Mouse (Mus musculus) cerebellum, adult 8-10 months (tissue): ENCODE data around the gene Nxpe2.

Source experiments
- DNase-seq: peaks from one replicate; pipeline ENCODE4 v3.0.0; 2022

The Nxpe2 gene

DNA sequence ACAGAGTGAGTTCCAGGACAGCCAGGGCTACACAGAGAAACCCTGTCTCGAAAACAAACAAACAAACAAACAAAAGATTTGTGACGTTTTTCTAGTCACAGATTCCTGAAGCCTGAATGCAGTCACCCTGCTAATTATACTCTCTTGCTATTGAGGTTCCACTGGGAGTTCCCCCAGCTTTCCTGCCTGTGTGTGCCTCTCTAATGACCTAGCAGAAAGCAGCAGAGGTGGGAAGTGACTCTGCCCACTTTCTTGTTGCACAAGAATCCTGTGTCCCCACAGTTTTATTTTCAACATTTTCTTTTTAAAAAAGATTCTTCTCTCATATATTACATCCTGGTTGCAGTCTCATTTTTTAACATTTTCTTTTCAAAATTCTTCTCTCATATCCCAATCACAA is 58.5 kb downstream of the Nxpe2 start:
- no peak for DNase-seq

DNA sequence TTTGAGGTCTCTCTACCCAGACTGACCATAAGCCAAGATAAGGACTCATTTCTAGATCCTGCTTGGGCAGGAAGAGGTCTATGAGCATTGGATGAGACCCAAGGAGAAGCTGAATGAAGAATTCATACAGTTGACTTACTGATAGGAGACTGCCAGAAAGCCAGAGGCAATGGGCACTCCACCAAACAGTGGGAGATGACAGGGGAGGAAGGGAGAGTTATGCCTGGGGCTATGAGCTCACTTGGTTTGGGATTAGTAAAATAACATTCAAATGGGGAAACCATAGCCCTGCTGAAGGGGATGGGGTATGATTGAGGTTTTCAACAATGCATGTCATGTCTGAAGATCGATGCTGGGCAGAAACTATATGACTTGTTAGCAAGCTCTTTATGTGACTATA is 63.0 kb downstream of the Nxpe2 start:
- no peak for DNase-seq

DNA sequence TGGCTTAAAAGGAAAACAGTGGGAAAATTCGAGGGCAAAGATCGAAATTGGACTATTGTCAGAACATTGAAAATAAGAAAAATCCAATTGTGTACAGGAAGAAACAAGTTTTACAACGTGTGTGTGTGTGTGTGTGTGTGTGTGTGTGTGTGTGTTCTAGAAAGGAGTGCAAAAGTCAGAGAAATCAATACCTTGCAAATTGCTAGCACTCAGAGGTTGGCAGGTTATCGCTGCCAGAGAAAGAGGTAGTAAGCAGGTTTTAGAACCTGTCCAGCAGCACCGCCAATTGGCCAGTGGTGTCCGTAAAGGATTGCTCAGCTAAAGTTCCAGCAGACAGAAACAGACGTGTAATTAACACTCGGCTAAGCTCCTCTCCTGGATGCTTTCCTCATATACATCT is 69.0 kb downstream of the Nxpe2 start:
- no peak for DNase-seq

DNA sequence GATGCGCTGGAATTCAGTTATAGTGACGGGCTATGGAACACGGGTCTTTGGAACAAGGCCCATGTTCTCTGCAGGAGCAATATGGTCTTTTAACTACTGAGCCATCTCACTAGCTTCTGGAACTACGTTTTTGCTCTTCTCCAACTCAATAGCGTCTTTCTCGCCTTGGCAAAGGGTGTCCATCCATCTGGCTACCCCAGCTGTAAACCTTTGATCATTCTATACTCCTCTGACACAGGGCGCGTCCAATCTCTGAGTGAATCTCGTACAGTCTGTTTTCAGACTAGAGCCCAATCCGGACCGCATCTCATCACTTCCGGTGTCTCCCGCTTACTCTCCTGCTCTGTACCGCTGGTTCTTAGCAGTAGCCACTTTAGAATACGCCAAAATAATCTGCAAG is 76.4 kb downstream of the Nxpe2 start:
- no peak for DNase-seq
